Mouse (Mus musculus) brain, adult 10 weeks (tissue): ENCODE data around the gene Olfr287. TPM values are rescaled to one million over a fixed set of nuclear protein-coding genes. Genes with fewer than 3 reads are reported as not detected.

Source experiments
- polyA plus RNA-seq: library from polyadenylated mRNA; stranded (reverse); fragments of 350-450 nt; fragmentation: Illumina TruSeq; extraction: RNeasy Lipid Tissue Mini Kit (QIAGEN cat#74804); gene quantifications from one replicate; pipeline ENCODE4 v1.2.3, GENCODE M21; 2015; ENCODE audit warnings: low read depth, low replicate concordance

The Olfr287 gene
- 13.2 TPM for polyA plus RNA-seq

GRCm38 (mm10) chr15:98220877-98221276 lies at the start of gene Olfr287, which contains the start of gene Gm44579:
Gene Olfr287, minus strand, starts transcription at chr15:98221056.
Gene Gm44579, minus strand, starts transcription at chr15:98220977.

GRCm38 (mm10) chr15:98257193-98257592 lies 36.3 kb upstream of the Olfr287 start, which contains the start of gene H1fnt:
Gene H1fnt, minus strand, starts transcription at chr15:98257293.

GRCm38 (mm10) chr15:98234350-98234749 lies 13.5 kb upstream of the Olfr287 start, which contains the start of gene Olfr286:
Gene Olfr286, minus strand, starts transcription at chr15:98234450.

GRCm38 (mm10) chr15:98195442-98195841 lies 25.4 kb downstream of the Olfr287 start, which contains the start of gene Olfr288:
Gene Olfr288, minus strand, starts transcription at chr15:98195542.

GRCm38 (mm10) chr15:98166963-98167644 lies 53.8 kb downstream of the Olfr287 start, which contains the start of gene Ccdc184:
Gene Ccdc184, plus strand, starts transcription at chr15:98167158.

GRCm38 (mm10) chr15:98165525-98165924 lies 55.3 kb downstream of the Olfr287 start, which contains the start of gene Asb8:
Gene Asb8, minus strand, starts transcription at chr15:98165625.

Other genes starting within 250 kb of the Olfr287 start
- 0.76 TPM for gene Col2a1, start 216.4 kb downstream of the Olfr287 start, polyA plus RNA-seq
- 317 TPM for gene Pfkm, start 128.5 kb downstream of the Olfr287 start, polyA plus RNA-seq
- 8.4 TPM for gene Senp1, start 127.3 kb downstream of the Olfr287 start, polyA plus RNA-seq
- gene Asb8, start 55.4 kb downstream of the Olfr287 start, polyA plus RNA-seq: 54.3 TPM
- 23.8 TPM for gene Ccdc184, start 53.9 kb downstream of the Olfr287 start, polyA plus RNA-seq
- gene Olfr288, start 25.5 kb downstream of the Olfr287 start, polyA plus RNA-seq: not detected
- gene Gm44579, start 79 bp downstream of the Olfr287 start, polyA plus RNA-seq: not detected
- not detected for gene Olfr286, start 13.4 kb upstream of the Olfr287 start, polyA plus RNA-seq
- not detected for gene H1fnt, start 36.2 kb upstream of the Olfr287 start, polyA plus RNA-seq
- gene Zfp641, start 75.1 kb upstream of the Olfr287 start, polyA plus RNA-seq: 7.7 TPM
- gene Olfr285, start 96.3 kb upstream of the Olfr287 start, polyA plus RNA-seq: not detected
- not detected for gene Olfr284, start 119.9 kb upstream of the Olfr287 start, polyA plus RNA-seq
- gene Olfr283, start 159.9 kb upstream of the Olfr287 start, polyA plus RNA-seq: not detected
- not detected for gene Olfr282, start 210.2 kb upstream of the Olfr287 start, polyA plus RNA-seq
- not detected for gene Olfr281, start 231.5 kb upstream of the Olfr287 start, polyA plus RNA-seq
- not detected for gene OR5BS1P, start 248.8 kb upstream of the Olfr287 start, polyA plus RNA-seq